Comparison of ENCODE assay signal across 11 mouse cellular contexts in genomic region chr9:107600745-107601144, GRCm38 (mm10). TPM values are rescaled to one million over a fixed set of nuclear protein-coding genes. Genes with fewer than 3 reads are reported as not detected.
DNase-seq lines count a peak whose midpoint lies in the region; ATAC-seq and TF ChIP-seq lines count a peak whose summit lies in the region.
"Had no signal": no experiment of that assay in that cellular context is flagged by ENCODE, and none has a peak within 500 bp of the region (broad histone marks: within the 10 kb centered on the region; RNA-seq: fewer than 3 reads in every experiment).

No protein-coding gene starts in this region.

- no peaks in the 10 kb centered on the region for H3K27me3 ChIP-seq in kidney, adult 2 months (replicated peaks; ENCODE audit: control insufficient read depth, insufficient read depth, low read length)
- no peaks in the 10 kb centered on the region for H3K27me3 ChIP-seq in testis, adult 2 months (ENCODE audit: control insufficient read depth, insufficient read depth, low read length)
- H3K27me3 ChIP-seq in forebrain, embryonic 12.5 days, result peaks cover 8% of the 10 kb centered on the region; the same call in 1 of the 2 replicates

- ATAC-seq in CD4-positive, CD25-positive, alpha-beta regulatory T cell, adult 4 months, result no peak
- ATAC-seq in forebrain, embryonic 12.5 days (ENCODE audit: low FRiP score), result no peak

- 73% methylated on average over 12 of the region's 12 CpGs for WGBS in kidney, adult 2 months
- WGBS in forebrain, embryonic 12.5 days, result 84% methylated on average over 12 of the region's 12 CpGs

- H3K27ac ChIP-seq in kidney, adult 2 months (ENCODE audit: insufficient read depth, low read depth, low read length), result no peak overlapping the region
- no peak overlapping the region for H3K27ac ChIP-seq in testis, adult 2 months (ENCODE audit: control insufficient read depth, insufficient read depth, low read depth, low read length)
- no peak overlapping the region for H3K27ac ChIP-seq in forebrain, embryonic 12.5 days

- no peaks in the 10 kb centered on the region for H3K36me3 ChIP-seq in kidney, adult 2 months (ENCODE audit: control insufficient read depth, insufficient read depth, low read length)
- no peaks in the 10 kb centered on the region for H3K36me3 ChIP-seq in testis, adult 2 months (ENCODE audit: control insufficient read depth, insufficient read depth, low read length)
- H3K36me3 ChIP-seq in forebrain, embryonic 12.5 days (replicated peaks), result no peaks in the 10 kb centered on the region

- H3K4me2 ChIP-seq in forebrain, embryonic 12.5 days, result no peak overlapping the region

- peak; percentile 50 for DNase-seq in CD4-positive, CD25-positive, alpha-beta regulatory T cell, adult 2 months (ENCODE audit: low read depth, low spot score)
- DNase-seq in kidney, adult 2 months, result peak; percentile 70
- no peak for DNase-seq in kidney, adult 18-20 months
- no peak for DNase-seq in testis, postnatal 14 days (ENCODE audit: low spot score)
- no peak for DNase-seq in spleen, postnatal 4 days (ENCODE audit: low spot score in 2 of 2)
- DNase-seq: embryo, embryonic 11 days; gastrocnemius, postnatal 14 days; layer of hippocampus, postnatal 36 days had no signal

- TF ChIP-seq CTCF in kidney, adult 2 months (conservative IDR thresholded peaks at IDR 0.05; ENCODE audit: insufficient read depth, insufficient read length, low read depth, low read length), result peak; percentile 36
- TF ChIP-seq CTCF in testis, adult 2 months (IDR thresholded peaks at IDR 0.05; ENCODE audit: control insufficient read depth, insufficient read depth, insufficient replicate concordance, low read depth, low read length), result peak; percentile 22; the same call in 1 of the 2 replicates

- H3K9me3 ChIP-seq in forebrain, embryonic 12.5 days, result no peaks in the 10 kb centered on the region

- H3K9ac ChIP-seq in forebrain, embryonic 12.5 days, result no peak overlapping the region

- H3K4me3 ChIP-seq in kidney, adult 2 months (ENCODE audit: insufficient read depth, low read depth, low read length), result no peak overlapping the region
- no peak overlapping the region for H3K4me3 ChIP-seq in testis, adult 2 months (ENCODE audit: control insufficient read depth, low read depth, low read length)
- no peak overlapping the region for H3K4me3 ChIP-seq in forebrain, embryonic 12.5 days (replicated peaks)

- no peak for TF ChIP-seq POLR2A in kidney, adult 2 months (IDR thresholded peaks at IDR 0.05; ENCODE audit: low read depth, low read length)
- no peak for TF ChIP-seq POLR2A in testis, adult 2 months (IDR thresholded peaks at IDR 0.05; ENCODE audit: control insufficient read depth, low read depth, low read length)

- H3K4me1 ChIP-seq in kidney, adult 2 months (ENCODE audit: control insufficient read depth, insufficient read depth, low read length), result peaks cover 36% of the 10 kb centered on the region
- H3K4me1 ChIP-seq in testis, adult 2 months (ENCODE audit: control insufficient read depth, insufficient read depth, low read length), result peaks cover 15% of the 10 kb centered on the region
- H3K4me1 ChIP-seq in forebrain, embryonic 12.5 days, result peaks cover 21% of the 10 kb centered on the region

RNA-seq across cellular contexts. Expression of gene Sema3b, which starts 8.3 kb away (rescaled TPM):
- polyA plus RNA-seq in CD4-positive, CD25-positive, alpha-beta regulatory T cell, adult 4 months (2017; shearing (Covaris generic)), result not detected
- 63.3 and 78.8 TPM in 2 replicates for polyA plus RNA-seq in kidney, adult 2 months (2012; rRNA removed)
- 2.1 and 4.1 TPM in 2 replicates for polyA plus RNA-seq in testis, adult 2 months (2012; rRNA removed)
- polyA plus RNA-seq in forebrain, embryonic 12.5 days (2016; fragmentation: Nextera tagmentation; extraction: Ambion mirVana), result 1.7 and 2.6 TPM in 2 replicates

RNA-seq across cellular contexts. Expression of gene Ifrd2, which starts 13.3 kb away (rescaled TPM):
- 10 to 100 TPM; 30.1 to 36.2 TPM for polyA plus RNA-seq in CD4-positive, CD25-positive, alpha-beta regulatory T cell, adult 4 months (2017; shearing (Covaris generic))
- 50.5 and 57.8 TPM in 2 replicates for polyA plus RNA-seq in kidney, adult 2 months (2012; rRNA removed)
- polyA plus RNA-seq in testis, adult 2 months (2012; rRNA removed), result 16.4 and 20.5 TPM in 2 replicates
- polyA plus RNA-seq in forebrain, embryonic 12.5 days (2016; fragmentation: Nextera tagmentation; extraction: Ambion mirVana), result 22.1 and 26.3 TPM in 2 replicates

RNA-seq across cellular contexts. Expression of gene Hyal3, which starts 20.1 kb away (rescaled TPM):
- polyA plus RNA-seq in CD4-positive, CD25-positive, alpha-beta regulatory T cell, adult 4 months (2017; shearing (Covaris generic)), result 1 to 10 TPM in 1 of 2 experiments, under 1 TPM in 1; 0.90 to 1.4 TPM
- 1.6 and 2.1 TPM in 2 replicates for polyA plus RNA-seq in kidney, adult 2 months (2012; rRNA removed)
- 1.6 and 1.8 TPM in 2 replicates for polyA plus RNA-seq in testis, adult 2 months (2012; rRNA removed)
- polyA plus RNA-seq in forebrain, embryonic 12.5 days (2016; fragmentation: Nextera tagmentation; extraction: Ambion mirVana), result 0.80 and 1.2 TPM in 2 replicates

RNA-seq across cellular contexts. Expression of gene Naa80, which starts 22.1 kb away (rescaled TPM):
- 10 to 100 TPM; 25.4 to 34.9 TPM for polyA plus RNA-seq in CD4-positive, CD25-positive, alpha-beta regulatory T cell, adult 4 months (2017; shearing (Covaris generic))
- polyA plus RNA-seq in kidney, adult 2 months (2012; rRNA removed), result 43.0 and 62.8 TPM in 2 replicates
- polyA plus RNA-seq in testis, adult 2 months (2012; rRNA removed), result 136 and 139 TPM in 2 replicates
- polyA plus RNA-seq in forebrain, embryonic 12.5 days (2016; fragmentation: Nextera tagmentation; extraction: Ambion mirVana), result 13.7 and 14.2 TPM in 2 replicates

RNA-seq across cellular contexts. Expression of gene Hyal1, which starts 24.0 kb away (rescaled TPM):
- 1 to 10 TPM; 6.7 to 7.9 TPM for polyA plus RNA-seq in CD4-positive, CD25-positive, alpha-beta regulatory T cell, adult 4 months (2017; shearing (Covaris generic))
- polyA plus RNA-seq in kidney, adult 2 months (2012; rRNA removed), result 8.1 and 9.4 TPM in 2 replicates
- polyA plus RNA-seq in testis, adult 2 months (2012; rRNA removed), result 4.0 and 5.0 TPM in 2 replicates
- 6.9 and 8.4 TPM in 2 replicates for polyA plus RNA-seq in forebrain, embryonic 12.5 days (2016; fragmentation: Nextera tagmentation; extraction: Ambion mirVana)

Comparison
In these comparisons a context has a peak if more than half of its experiments do, and no peak if none do; other contexts are left out.
1. DNase-seq: peak in CD4-positive, CD25-positive, alpha-beta regulatory T cell, adult 2 months (single experiment) and kidney, adult 2 months (single experiment); none in kidney, adult 18-20 months (single experiment), testis, postnatal 14 days (single experiment) and spleen, postnatal 4 days (0 of 2).
2. RNA of gene Sema3b, which starts 8.3 kb away (polyA plus RNA-seq): 63.3 to 78.8 TPM in kidney, adult 2 months; 1.7 to 2.6 TPM in forebrain, embryonic 12.5 days, 2.1 to 4.1 TPM in testis, adult 2 months and not detected in CD4-positive, CD25-positive, alpha-beta regulatory T cell, adult 4 months; every median in the first group is over 10 times any median in the second.